Mouse (Mus musculus) heart, embryonic 10.5 days (tissue): ENCODE measurements at regions not wholly inside any gene's neighbourhood (a gene's known extent, or its start where the extent isn't known, plus 50 kb on each side); places are given as distances from the start of the nearest gene placed in this dataset.
"Not testable (repeated sequence)": the region's sequence is repeated elsewhere in the genome, so short reads cannot be mapped to it uniquely, and the experiment has no call there.

ENCODE experiments used
- DNase-seq: peaks from one replicate; pipeline ENCODE4 v3.0.0-alpha.2; 2017; ENCODE audit warnings: low spot score
- H3K27ac ChIP-seq: fragments of 300-500 bp; sonication (generic); 2 replicates; pipeline ENCODE4 v1.5.1; 2016; ENCODE audit warnings: mild to moderate bottlenecking
- H3K27me3 ChIP-seq: fragments of 300-500 bp; sonication (generic); 2 replicates; pipeline ENCODE4 v1.6.1; 2016; ENCODE audit warnings: mild to moderate bottlenecking; ENCODE audit not compliant: poor library complexity, insufficient read depth, severe bottlenecking
- H3K36me3 ChIP-seq: fragments of 300-500 bp; sonication (generic); 2 replicates; pipeline ENCODE4 v1.6.1; 2016; ENCODE audit warnings: mild to moderate bottlenecking, moderate library complexity
- H3K4me1 ChIP-seq: fragments of 300-500 bp; sonication (generic); 2 replicates; pipeline ENCODE4 v1.6.1; 2016; ENCODE audit warnings: mild to moderate bottlenecking
- H3K4me3 ChIP-seq: fragments of 300-500 bp; sonication (generic); 2 replicates; pipeline ENCODE4 v1.5.1; 2016; ENCODE audit warnings: mild to moderate bottlenecking, moderate library complexity
- H3K9me3 ChIP-seq: fragments of 300-500 bp; sonication (generic); 2 replicates; pipeline ENCODE4 v1.6.1; 2016; ENCODE audit warnings: mild to moderate bottlenecking, moderate library complexity
- WGBS: fragments of 180-500 bp; shearing (Covaris S2); methylation state at CpG from one replicate; pipeline ENCODE4 v1.1.7; 2016; 5-methylcytosine and 5-hydroxymethylcytosine counted together

DNA sequence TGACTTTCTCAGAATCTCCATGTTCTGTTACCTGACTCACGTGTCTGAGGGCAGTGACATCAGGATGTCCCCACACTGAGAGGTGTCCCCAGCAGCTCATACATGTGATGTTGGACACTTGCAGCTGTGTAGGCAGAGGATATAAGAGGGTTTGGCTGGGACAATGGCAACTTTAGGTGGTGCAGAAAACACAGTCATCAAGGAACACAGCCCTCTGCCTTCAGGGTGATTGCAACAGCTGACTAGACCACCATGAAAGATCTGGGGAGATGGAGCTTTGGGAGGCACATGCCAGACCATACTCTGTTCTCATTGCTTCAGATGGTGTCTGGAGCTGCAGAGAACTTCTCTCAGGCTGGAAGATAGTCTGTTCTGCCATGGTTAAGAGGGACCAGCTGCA is 135.2 kb downstream of the Dll1 start:
- H3K36me3 ChIP-seq: no peaks in the 10 kb centered on the region
- DNase-seq: no peak
- H3K4me1 ChIP-seq: no peaks in the 10 kb centered on the region
- no peak overlapping the region for H3K27ac ChIP-seq
- H3K9me3 ChIP-seq: no peaks in the 10 kb centered on the region
- H3K4me3 ChIP-seq: no peak overlapping the region
- H3K27me3 ChIP-seq: 0 out of 2 replicates have a peak, but pooled peaks cover 3% of the 10 kb centered on the region
- WGBS: 72% methylated on average over 1 of the region's 1 CpGs

DNA sequence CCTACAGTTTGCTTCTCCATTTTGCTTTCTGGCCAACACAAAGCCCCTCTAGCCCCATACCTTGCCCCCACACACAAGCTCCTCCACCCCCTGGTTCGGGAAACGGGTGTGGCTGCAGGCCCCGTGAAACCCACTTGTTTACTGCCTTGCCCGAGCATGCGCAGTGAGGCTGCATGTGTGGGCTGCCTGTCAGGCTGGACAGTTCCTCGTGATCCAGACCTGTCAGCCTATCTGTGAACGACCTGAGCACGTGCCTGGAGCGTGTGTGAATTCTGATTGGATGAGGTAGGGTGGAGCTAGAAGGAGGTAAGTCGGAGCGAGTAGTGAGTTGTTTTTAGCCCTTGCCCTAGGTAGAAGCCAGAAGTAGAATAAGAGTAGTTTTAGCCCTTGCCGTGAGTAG is 136.0 kb downstream of the Dll1 start:
- not testable (repeated sequence) for H3K36me3 ChIP-seq, DNase-seq, H3K27ac ChIP-seq, H3K9me3 ChIP-seq, H3K27me3 ChIP-seq, H3K4me1 ChIP-seq, H3K4me3 ChIP-seq
- 64% methylated on average over 12 of the region's 12 CpGs for WGBS

DNA sequence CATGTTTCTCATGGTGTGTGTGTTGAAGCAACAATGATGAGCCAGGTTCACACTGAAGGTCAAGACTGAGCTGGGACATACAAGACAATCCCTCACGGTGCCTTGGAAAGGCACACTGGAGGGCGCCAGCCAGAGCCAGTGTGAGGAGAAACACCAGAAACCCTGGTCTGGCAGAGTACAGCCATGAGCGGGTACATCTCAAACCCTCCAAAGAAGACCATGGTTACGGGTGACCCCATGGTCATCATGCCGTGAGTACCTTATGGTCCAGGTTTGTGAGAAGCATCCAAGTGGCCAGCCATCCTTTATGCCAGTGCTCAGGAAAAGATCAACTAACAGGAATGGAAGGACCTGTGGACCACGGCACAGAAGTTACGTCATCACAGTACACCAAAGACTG is 136.7 kb downstream of the Dll1 start:
- Histone ChIP-seq H3K4me3 (no peak overlapping the region), H3K4me1 (no peaks in the 10 kb centered on the region), H3K27ac (no peak overlapping the region), H3K36me3 (no peaks in the 10 kb centered on the region), H3K9me3 (no peaks in the 10 kb centered on the region), H3K27me3 (0 out of 2 replicates have a peak, but pooled peaks cover 3% of the 10 kb centered on the region)
- no peak for DNase-seq
- WGBS: 89% methylated on average over 7 of the region's 7 CpGs

DNA sequence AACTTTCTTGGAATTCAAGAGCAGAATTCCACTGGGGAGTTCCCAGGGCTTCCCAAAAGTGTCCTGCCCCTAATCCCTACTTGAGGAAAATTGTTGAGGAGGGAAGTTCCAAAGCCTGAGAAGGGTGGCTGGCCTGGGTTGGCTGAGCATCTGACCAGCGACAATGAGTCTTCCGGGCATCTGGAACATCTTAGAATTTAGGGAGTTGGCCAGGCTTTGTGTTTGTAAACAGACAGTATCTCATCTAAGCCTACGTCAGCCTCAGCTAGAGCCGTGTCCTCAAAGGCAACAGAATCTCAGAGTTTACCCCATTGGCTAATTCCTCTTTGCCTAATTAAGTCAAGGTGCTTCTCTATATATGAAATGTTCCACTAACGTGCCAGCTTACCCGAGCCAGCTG is 141.6 kb downstream of the Dll1 start:
- no peaks in the 10 kb centered on the region for H3K4me1 ChIP-seq
- H3K27me3 ChIP-seq: peaks cover 3% of the 10 kb centered on the region; the same call in 1 of the 2 replicates
- no peak overlapping the region for H3K4me3 ChIP-seq
- 83% methylated on average over 6 of the region's 6 CpGs for WGBS
- no peak for DNase-seq
- H3K9me3 ChIP-seq: no peaks in the 10 kb centered on the region
- no peaks in the 10 kb centered on the region for H3K36me3 ChIP-seq
- H3K27ac ChIP-seq: no peak overlapping the region

DNA sequence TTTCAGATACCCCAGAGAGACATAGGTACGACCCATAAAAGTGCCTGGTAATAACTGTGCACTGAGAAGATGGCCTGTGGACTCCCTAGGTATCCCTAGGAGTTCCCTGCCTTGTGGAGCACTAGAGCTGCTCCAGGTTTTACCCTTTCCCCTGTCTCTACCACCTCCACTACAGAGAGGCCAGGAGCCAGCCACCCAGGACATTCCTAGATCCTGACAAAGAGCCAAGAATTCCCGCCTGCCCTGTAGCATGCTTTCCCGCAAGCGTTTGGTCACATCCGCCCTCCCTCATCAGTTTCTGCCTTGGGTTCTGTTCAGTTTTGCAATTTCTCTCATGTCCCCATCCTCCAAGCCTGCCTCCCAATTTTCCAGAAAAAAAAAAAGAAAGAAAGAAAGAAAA is 145.5 kb downstream of the Dll1 start:
- no peaks in the 10 kb centered on the region; the same call in 1 of the 2 replicates for H3K27me3 ChIP-seq
- no peaks in the 10 kb centered on the region for H3K4me1 ChIP-seq
- H3K27ac ChIP-seq: no peak overlapping the region
- WGBS: 58% methylated on average over 5 of the region's 5 CpGs
- no peaks in the 10 kb centered on the region for H3K36me3 ChIP-seq
- no peak for DNase-seq
- no peaks in the 10 kb centered on the region for H3K9me3 ChIP-seq
- no peak overlapping the region for H3K4me3 ChIP-seq

DNA sequence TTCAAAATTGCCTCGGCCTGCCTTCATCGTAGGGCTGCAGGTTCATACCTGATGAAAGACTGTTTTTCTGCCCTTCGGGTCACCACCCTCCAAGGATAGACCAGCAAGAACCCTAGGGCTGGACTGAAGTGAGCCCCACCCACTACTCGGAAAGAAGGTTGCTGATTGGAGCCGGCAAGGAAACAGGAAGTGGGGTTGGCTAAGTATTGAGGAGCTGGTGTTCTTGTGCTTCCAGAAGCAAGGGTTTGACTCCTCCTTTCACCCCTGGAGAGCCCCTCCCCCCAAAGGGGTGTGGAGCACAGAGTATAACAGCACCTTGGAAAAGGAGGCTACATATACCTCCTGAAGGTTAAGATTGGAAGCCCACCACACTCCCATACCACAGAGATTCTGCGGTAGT is 147.5 kb downstream of the Dll1 start:
- H3K27me3 ChIP-seq: no peaks in the 10 kb centered on the region; the same call in 1 of the 2 replicates
- no peak overlapping the region for H3K4me3 ChIP-seq
- no peak overlapping the region for H3K27ac ChIP-seq
- 71% methylated on average over 6 of the region's 6 CpGs for WGBS
- DNase-seq: no peak
- no peaks in the 10 kb centered on the region for H3K9me3 ChIP-seq
- H3K4me1 ChIP-seq: no peaks in the 10 kb centered on the region
- no peaks in the 10 kb centered on the region for H3K36me3 ChIP-seq

DNA sequence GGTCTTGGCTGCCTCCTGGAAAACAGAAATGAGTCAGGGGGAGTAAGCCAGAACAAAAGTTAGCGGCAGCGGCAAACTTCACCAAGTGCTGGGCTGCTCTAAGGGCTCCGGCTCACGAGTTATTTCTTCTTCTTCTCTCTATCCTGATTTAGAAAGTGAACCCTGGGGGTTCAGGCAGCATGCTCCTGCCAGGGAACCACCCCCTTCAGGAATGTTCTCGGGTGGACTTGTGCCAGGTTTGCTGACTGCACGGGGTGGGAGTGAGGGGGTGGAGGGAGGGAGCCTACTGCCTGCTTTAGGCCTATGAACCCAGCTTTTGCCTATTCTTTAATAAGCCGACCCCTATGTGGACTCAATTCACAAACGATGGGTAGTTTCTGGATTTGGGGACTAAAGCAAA is 148.6 kb downstream of the Dll1 start:
- DNase-seq: no peak
- no peaks in the 10 kb centered on the region for H3K4me1 ChIP-seq
- no peaks in the 10 kb centered on the region for H3K36me3 ChIP-seq
- WGBS: 72% methylated on average over 8 of the region's 8 CpGs
- no peaks in the 10 kb centered on the region; the same call in 1 of the 2 replicates for H3K27me3 ChIP-seq
- H3K27ac ChIP-seq: no peak overlapping the region
- no peaks in the 10 kb centered on the region for H3K9me3 ChIP-seq
- no peak overlapping the region for H3K4me3 ChIP-seq

DNA sequence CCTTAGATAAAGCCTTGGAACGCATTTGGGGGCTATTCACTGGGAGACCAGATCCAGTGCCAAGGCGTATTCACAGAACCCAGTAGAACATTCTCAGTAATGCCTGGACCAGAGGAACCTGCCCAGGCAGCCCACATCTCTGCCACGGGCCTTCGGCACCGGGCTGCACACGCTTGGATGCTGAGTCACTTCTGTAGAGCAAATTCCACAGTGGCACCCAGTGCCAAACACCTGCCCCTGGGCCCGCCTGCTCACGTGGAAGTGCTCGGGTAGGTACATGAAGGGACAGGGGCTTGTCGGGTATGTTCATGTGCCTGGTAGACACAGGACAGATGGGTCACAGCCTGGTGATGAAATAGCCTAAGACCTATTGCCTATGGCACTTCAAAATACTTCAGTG is 152.8 kb downstream of the Dll1 start:
- no peaks in the 10 kb centered on the region for H3K9me3 ChIP-seq
- WGBS: 85% methylated on average over 10 of the region's 10 CpGs
- no peaks in the 10 kb centered on the region for H3K27me3 ChIP-seq
- no peaks in the 10 kb centered on the region for H3K4me1 ChIP-seq
- no peak overlapping the region for H3K27ac ChIP-seq
- H3K4me3 ChIP-seq: no peak overlapping the region
- H3K36me3 ChIP-seq: no peaks in the 10 kb centered on the region
- DNase-seq: no peak

DNA sequence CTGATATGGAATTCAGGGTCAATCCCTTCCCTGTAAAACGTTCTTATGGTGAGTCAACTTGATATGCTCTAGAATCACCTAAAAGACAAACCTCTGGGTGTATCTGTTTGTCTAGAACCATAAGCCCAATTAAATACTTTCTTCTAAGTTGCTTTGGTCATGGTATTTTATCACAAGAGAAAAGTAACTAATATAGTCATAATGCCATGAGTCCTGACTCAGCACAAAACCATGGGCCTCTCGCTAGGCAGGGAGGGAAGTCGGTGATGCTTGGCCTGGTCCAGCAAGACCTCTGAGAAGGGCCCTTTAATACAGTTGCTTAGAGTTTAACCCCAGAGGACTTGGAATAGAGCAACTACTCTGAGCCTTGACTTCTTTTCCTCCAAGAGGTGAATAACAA is 153.7 kb downstream of the Dll1 start:
- Histone ChIP-seq H3K4me3 (no peak overlapping the region), H3K4me1 (no peaks in the 10 kb centered on the region), H3K36me3 (no peaks in the 10 kb centered on the region), H3K27ac (no peak overlapping the region), H3K9me3 (no peaks in the 10 kb centered on the region), H3K27me3 (no peaks in the 10 kb centered on the region)
- 84% methylated on average over 3 of the region's 3 CpGs for WGBS
- no peak for DNase-seq

DNA sequence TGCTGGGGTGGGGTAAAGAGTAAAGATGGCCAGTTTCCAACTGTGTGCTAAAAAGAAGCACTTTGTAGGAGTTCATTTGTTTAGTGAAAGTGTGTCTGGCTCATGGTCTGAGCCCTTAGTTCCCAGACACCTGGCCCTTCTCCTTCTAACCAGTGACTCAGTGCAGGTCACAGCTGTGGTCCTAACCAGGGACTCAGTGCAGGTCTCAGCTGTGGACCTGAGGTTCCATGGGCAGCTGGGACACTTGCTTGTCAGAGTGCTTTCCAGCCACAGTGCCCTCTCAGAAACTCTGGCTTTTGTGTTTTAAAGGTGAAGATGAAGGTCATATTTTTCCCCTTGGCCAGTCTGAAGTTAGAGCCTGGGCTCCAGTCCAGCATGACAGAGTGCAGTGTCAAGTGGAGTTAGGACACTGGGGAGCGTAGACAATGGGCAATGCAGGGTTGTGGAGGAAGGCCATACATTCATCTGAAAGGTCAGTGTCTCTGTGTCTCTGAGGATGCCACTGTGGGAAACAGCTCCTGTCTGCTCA is 162.5 kb downstream of the Dll1 start:
- 71% methylated on average over 1 of the region's 1 CpGs for WGBS
- Histone ChIP-seq H3K27ac (no peak overlapping the region), H3K36me3 (no peaks in the 10 kb centered on the region), H3K27me3 (no peaks in the 10 kb centered on the region), H3K4me1 (no peaks in the 10 kb centered on the region), H3K9me3 (no peaks in the 10 kb centered on the region), H3K4me3 (no peak overlapping the region)
- DNase-seq: no peak

DNA sequence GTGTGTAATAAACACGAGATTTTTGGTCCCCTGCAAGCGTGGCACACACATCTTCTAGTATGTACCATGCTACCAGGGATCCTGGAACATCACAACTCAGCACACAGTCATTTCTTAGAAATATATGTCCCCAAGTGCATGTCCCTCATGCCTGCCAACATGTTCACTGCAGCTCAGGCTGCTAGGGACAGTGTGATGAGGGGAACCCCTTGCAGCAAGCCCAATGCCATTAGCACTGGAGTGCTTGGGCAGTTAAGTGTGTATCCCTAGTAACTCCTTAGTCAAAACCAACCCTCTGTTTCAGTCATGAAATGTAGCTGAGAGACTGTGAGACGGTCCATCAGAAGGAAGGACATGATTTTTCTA is 167.5 kb upstream of the Gm3448 start:
- WGBS: 45% methylated on average over 3 of the region's 3 CpGs
- DNase-seq: no peak
- no peaks in the 10 kb centered on the region for H3K27me3 ChIP-seq
- H3K27ac ChIP-seq: peak overlapping the region; percentile 59; the same call in 1 of the 2 replicates
- H3K9me3 ChIP-seq: no peaks in the 10 kb centered on the region
- peak overlapping the region; percentile 52; the same call in 1 of the 2 replicates for H3K4me3 ChIP-seq
- H3K4me1 ChIP-seq: peaks cover 41% of the 10 kb centered on the region
- no peaks in the 10 kb centered on the region for H3K36me3 ChIP-seq

DNA sequence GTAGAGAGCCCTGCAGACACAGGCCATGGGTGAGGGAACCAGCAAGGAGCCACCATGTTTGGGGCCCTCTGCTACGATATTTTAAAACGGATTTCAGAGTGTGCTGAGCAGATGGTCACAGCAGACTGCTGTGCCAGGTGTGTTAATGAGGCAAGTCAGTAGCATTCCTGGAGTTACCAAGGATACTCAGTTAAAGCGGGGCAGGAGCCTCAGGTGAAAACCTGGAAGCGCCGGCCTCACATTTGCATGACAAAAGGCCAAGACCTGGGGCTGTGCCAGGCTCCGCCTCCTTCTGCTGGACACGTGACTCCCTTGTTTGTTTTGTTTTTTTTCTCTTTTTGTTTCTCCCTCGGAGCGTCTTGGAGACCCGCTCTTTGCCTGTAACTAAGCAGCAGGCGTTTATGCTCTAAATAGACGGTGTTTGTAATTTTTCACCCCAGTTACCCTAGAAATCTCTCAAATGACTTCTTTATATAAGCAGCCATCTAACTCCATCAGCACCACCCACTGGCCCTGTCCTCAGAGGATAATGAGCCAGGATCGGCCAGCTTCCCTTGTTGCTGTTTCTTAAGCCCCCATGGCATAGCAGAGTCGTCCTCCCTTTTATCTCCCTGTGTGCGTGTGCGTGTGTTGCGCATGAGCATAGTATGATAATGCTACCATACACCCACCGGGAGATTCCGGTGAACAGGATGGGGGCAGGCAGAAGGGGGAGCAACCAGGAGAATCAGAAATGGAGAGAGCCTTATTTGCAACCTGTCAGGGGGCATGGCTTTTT is 166.9 kb upstream of the Gm3448 start:
- Histone ChIP-seq H3K27ac (peak overlapping the region; percentile 59; the same call in 1 of the 2 replicates), H3K4me3 (peak overlapping the region; percentile 52), H3K36me3 (no peaks in the 10 kb centered on the region), H3K4me1 (peaks cover 42% of the 10 kb centered on the region), H3K9me3 (no peaks in the 10 kb centered on the region), H3K27me3 (no peaks in the 10 kb centered on the region)
- DNase-seq: no peak
- 8% methylated on average over 19 of the region's 19 CpGs for WGBS

DNA sequence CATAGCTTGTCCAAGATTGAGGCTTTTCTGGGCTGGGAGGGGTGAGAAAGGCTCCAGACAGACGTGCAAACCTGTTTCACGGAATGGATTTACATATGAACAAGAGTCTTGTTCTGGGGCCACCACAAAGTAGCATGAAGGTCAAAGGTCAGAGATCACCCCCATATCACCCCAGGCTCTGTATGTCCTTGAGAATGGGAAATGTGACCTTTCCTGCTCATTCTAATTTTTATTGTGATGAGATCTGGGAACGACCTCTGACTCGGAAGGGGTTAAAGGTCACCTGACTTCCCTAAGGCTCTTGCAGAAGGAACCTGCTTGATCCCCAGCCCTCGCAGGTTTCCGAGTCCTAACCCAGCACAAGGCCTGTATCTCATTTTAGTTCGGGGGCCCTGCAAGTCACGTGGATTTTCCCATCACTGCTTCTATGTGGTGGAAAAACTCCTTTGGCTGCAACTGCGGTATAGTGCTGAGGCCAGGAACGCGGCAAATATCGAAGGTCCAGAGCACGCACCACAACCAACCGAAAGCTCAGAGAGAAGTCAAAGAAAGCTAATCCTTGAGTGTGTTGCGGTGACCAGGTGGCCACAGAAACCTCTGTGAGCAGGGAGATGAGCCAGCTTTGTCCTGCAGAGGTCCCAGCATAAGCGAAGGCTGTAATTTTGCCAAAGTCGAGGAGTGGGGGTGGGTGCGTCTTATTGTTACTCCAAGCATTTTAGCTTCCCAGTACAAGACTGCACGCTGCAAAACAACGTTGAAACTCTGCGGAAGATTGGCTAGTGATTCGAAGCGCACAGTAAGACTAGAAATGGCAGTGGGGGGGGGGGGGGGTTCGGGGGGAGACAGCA is 166.1 kb upstream of the Gm3448 start:
- peak overlapping the region; percentile 59; the same call in 1 of the 2 replicates for H3K27ac ChIP-seq
- H3K4me1 ChIP-seq: peaks cover 42% of the 10 kb centered on the region
- H3K4me3 ChIP-seq: peak overlapping the region; percentile 52
- DNase-seq: no peak
- H3K36me3 ChIP-seq: no peaks in the 10 kb centered on the region
- H3K27me3 ChIP-seq: no peaks in the 10 kb centered on the region
- no peaks in the 10 kb centered on the region for H3K9me3 ChIP-seq
- 43% methylated on average over 24 of the region's 24 CpGs for WGBS
